Mouse (Mus musculus) heart, embryonic 11.5 days (tissue): Measurements from ENCODE around the gene Ugcg. TPM values are rescaled to one million over a fixed set of nuclear protein-coding genes. Genes with fewer than 3 reads are reported as not detected.

Source experiments
- ATAC-seq: fragments of 200-750 bp; cut with Nextera tagmentation; replicated peaks from 2 replicates; pipeline ENCODE4 v1.8.0; 2017; ENCODE audit warnings: moderate library complexity; ENCODE audit not compliant: insufficient number of reproducible peaks, low FRiP score, low TSS enrichment
- H3K27ac ChIP-seq: fragments of 300-500 bp; sonication (generic); 2 replicates; pipeline ENCODE4 v1.5.1; 2014; ENCODE audit warnings: mild to moderate bottlenecking, low read depth, low read length
- H3K27me3 ChIP-seq: fragments of 300-500 bp; sonication (generic); 2 replicates; pipeline ENCODE4 v1.6.1; 2014; ENCODE audit warnings: mild to moderate bottlenecking, low read length, mixed read lengths; ENCODE audit not compliant: control insufficient read depth, insufficient read depth
- H3K36me3 ChIP-seq: fragments of 300-500 bp; sonication (generic); 2 replicates; pipeline ENCODE4 v1.6.1; 2014; ENCODE audit warnings: mild to moderate bottlenecking, low read length, moderate library complexity, mixed read lengths; ENCODE audit not compliant: control insufficient read depth, insufficient read depth
- H3K4me1 ChIP-seq: fragments of 300-500 bp; sonication (generic); 2 replicates; pipeline ENCODE4 v1.6.1; 2014; ENCODE audit warnings: low read length; ENCODE audit not compliant: control insufficient read depth, insufficient read depth
- H3K4me2 ChIP-seq: fragments of 300-500 bp; sonication (generic); 2 replicates; pipeline ENCODE4 v1.6.1; 2014; ENCODE audit warnings: mild to moderate bottlenecking, moderate library complexity
- H3K4me3 ChIP-seq: fragments of 300-500 bp; sonication (generic); 2 replicates; pipeline ENCODE4 v1.5.1; 2014; ENCODE audit warnings: low read depth, low read length
- H3K9ac ChIP-seq: fragments of 300-500 bp; sonication (generic); 2 replicates; pipeline ENCODE4 v1.6.1; 2014; ENCODE audit warnings: mild to moderate bottlenecking, low read depth, low read length, moderate library complexity
- H3K9me3 ChIP-seq: fragments of 300-500 bp; sonication (generic); replicated peaks from 2 replicates; pipeline ENCODE4 v1.6.1; 2016; ENCODE audit warnings: low read length; ENCODE audit not compliant: control insufficient read depth
- WGBS: fragments of 180-500 bp; shearing (Covaris S2); extraction: QIAGEN DNeasy Blood & Tissue Kit; methylation state at CpG from one replicate; pipeline ENCODE4 v1.1.7; 2014; ENCODE audit not compliant: insufficient replicate concordance; 5-methylcytosine and 5-hydroxymethylcytosine counted together
- polyA plus RNA-seq: library from polyadenylated mRNA; unstranded; fragments of >200 nt; fragmentation: Nextera tagmentation; extraction: Ambion mirVana; gene quantifications from 2 replicates; pipeline ENCODE4 v1.2.1, GENCODE M21; 2014

The Ugcg gene
- polyA plus RNA-seq, 1 experiment from 2014 or later, result 14.8 TPM

DNA sequence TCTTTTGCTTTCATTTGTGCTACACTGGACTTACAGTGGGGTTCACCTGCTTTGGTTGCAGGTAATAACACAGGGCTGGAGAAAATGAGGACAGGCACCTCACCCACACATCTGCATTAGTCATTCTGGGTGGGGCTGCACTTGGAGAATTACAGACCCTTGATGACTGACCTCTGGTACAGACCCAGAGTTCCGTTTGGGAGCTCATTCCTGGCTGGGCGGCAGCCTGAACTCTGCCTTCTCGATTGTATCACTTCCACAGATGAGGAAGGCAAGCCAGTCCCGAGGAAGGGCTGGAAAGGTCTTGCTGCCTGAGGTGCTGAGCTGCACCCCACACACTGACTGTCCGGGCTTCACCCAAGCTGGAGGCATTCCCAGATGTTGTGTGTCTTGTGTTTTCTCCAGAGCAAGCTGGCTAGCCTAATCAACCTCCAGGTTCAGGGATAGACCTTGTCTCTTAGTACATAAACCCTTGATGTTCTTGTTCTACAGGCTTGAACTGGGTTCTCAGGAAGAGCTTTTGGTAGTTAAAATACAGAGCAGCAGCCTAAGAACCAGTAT lies 34.1 kb downstream of the Ugcg start:
- 0 out of 2 replicates have a peak, but pooled peaks cover 2% of the 10 kb centered on the region for H3K36me3 ChIP-seq
- no peak overlapping the region for H3K9ac ChIP-seq
- no peaks in the 10 kb centered on the region for H3K27me3 ChIP-seq
- 88% methylated on average over 5 of the region's 5 CpGs for WGBS
- no peak overlapping the region for H3K4me3 ChIP-seq
- no peak overlapping the region for H3K4me2 ChIP-seq
- no peak for ATAC-seq
- H3K4me1 ChIP-seq, result no peaks in the 10 kb centered on the region
- no peak overlapping the region for H3K27ac ChIP-seq
- H3K9me3 ChIP-seq, result no peaks in the 10 kb centered on the region

GRCm38 (mm10) chr4:59224889-59225288 lies 35.8 kb downstream of the Ugcg start:
- no peaks in the 10 kb centered on the region for H3K27me3 ChIP-seq
- WGBS, result 93% methylated on average over 4 of the region's 4 CpGs
- no peaks in the 10 kb centered on the region for H3K4me1 ChIP-seq
- H3K9ac ChIP-seq, result no peak overlapping the region
- no peak overlapping the region for H3K4me3 ChIP-seq
- H3K4me2 ChIP-seq, result no peak overlapping the region
- H3K27ac ChIP-seq, result no peak overlapping the region
- no peaks in the 10 kb centered on the region for H3K9me3 ChIP-seq
- 0 out of 2 replicates have a peak, but pooled peaks cover 2% of the 10 kb centered on the region for H3K36me3 ChIP-seq
- ATAC-seq, result no peak

DNA sequence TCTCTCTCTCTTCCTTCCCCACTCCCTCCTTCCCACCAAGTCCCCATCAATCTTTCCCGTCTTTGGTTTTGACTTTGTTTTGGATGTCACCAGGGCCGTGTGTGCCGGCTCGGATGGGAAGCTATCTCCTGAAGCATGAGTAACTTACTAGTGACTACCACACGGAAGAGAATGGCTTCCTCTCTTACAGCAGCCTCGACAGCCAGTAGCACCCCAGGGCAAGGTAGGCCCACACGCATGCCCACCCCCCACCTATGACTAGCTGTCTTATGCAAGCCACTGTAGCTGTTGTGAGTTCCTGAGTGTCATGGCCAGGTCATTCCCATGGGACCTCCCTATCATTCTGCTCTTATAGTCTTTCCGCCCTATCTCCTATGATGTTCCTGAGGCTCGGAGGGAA lies 38.0 kb downstream of the Ugcg start:
- Histone ChIP-seq H3K36me3 (no peaks in the 10 kb centered on the region), H3K9me3 (no peaks in the 10 kb centered on the region), H3K27me3 (no peaks in the 10 kb centered on the region), H3K9ac (no peak overlapping the region), H3K4me2 (no peak overlapping the region), H3K27ac (no peak overlapping the region), H3K4me1 (no peaks in the 10 kb centered on the region), H3K4me3 (no peak overlapping the region)
- WGBS, result 87% methylated on average over 9 of the region's 9 CpGs
- no peak for ATAC-seq

DNA sequence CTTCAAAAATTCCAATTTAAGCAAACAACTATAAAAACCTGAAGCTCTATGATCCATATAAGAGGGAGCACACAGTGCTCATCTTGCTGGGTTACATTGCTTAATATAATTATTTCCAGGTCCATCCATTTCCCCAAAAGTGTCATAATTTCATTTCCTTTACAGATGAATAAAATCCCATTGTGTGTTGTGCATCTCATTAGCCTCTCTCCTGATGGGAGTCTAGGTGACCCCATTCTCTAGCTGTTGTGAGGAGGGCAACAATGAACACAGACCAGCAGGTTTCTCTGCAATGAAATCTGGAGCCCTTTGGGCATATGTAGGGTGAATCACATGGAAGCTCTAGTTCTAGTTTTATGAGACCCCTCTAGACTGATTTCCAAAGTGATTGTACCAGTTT lies 39.9 kb downstream of the Ugcg start:
- Histone ChIP-seq H3K36me3 (no peaks in the 10 kb centered on the region), H3K9me3 (no peaks in the 10 kb centered on the region), H3K27me3 (no peaks in the 10 kb centered on the region), H3K27ac (no peak overlapping the region), H3K4me1 (no peaks in the 10 kb centered on the region), H3K9ac (no peak overlapping the region), H3K4me3 (no peak overlapping the region), H3K4me2 (no peak overlapping the region)
- no peak for ATAC-seq

GRCm38 (mm10) chr4:59231266-59232055 lies 42.4 kb downstream of the Ugcg start:
- WGBS, result 80% methylated on average over 6 of the region's 6 CpGs
- no peaks in the 10 kb centered on the region for H3K9me3 ChIP-seq
- no peaks in the 10 kb centered on the region for H3K4me1 ChIP-seq
- H3K9ac ChIP-seq, result no peak overlapping the region
- no peaks in the 10 kb centered on the region for H3K27me3 ChIP-seq
- no peak for ATAC-seq
- H3K36me3 ChIP-seq, result no peaks in the 10 kb centered on the region
- no peak overlapping the region for H3K4me3 ChIP-seq
- H3K27ac ChIP-seq, result no peak overlapping the region
- no peak overlapping the region for H3K4me2 ChIP-seq

GRCm38 (mm10) chr4:59234014-59234413 lies 45.0 kb downstream of the Ugcg start:
- no peaks in the 10 kb centered on the region for H3K4me1 ChIP-seq
- H3K27ac ChIP-seq, result no peak overlapping the region
- H3K27me3 ChIP-seq, result no peaks in the 10 kb centered on the region
- no peak overlapping the region for H3K9ac ChIP-seq
- H3K36me3 ChIP-seq, result no peaks in the 10 kb centered on the region
- ATAC-seq, result no peak
- no peak overlapping the region for H3K4me3 ChIP-seq
- no peak overlapping the region for H3K4me2 ChIP-seq
- no peaks in the 10 kb centered on the region for H3K9me3 ChIP-seq
- WGBS, result 87% methylated on average over 8 of the region's 10 CpGs

- Histone ChIP-seq H3K4me3 (no peak overlapping the region), H3K36me3 (no peaks in the 10 kb centered on the region), H3K27me3 (no peaks in the 10 kb centered on the region), H3K27ac (no peak overlapping the region), H3K9me3 (no peaks in the 10 kb centered on the region), H3K4me2 (no peak overlapping the region), H3K9ac (no peak overlapping the region), H3K4me1 (0 out of 2 replicates have a peak, but pooled peaks cover 3% of the 10 kb centered on the region)
- no peak for ATAC-seq
- 81% methylated on average over 23 of the region's 23 CpGs for WGBS
Measured at GRCm38 (mm10) chr4:59234451-59235216, 45.6 kb downstream of the Ugcg start.

DNA sequence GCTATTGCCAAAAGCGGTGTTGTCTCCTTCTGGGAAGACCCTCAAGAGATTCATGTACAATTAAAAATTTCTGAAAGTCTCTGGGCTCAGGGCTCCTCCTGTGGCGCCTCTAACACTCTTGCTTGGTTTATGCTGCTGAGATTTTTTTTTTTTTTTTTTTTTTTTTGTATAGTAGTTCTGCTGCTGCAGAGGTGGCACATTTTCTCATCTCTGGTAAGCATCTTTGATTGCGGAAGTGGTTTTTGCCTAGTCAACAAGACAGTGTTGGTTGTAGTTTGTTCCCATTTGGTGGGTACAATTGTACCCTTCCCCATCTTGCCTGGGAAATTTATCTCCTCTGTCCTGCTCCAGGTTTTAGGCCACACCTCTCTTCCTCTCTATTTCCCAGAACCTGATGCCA lies 47.3 kb downstream of the Ugcg start:
- no peak for ATAC-seq

More for the DNA sequence above, 47.3 kb downstream of the Ugcg start:
- H3K27me3 ChIP-seq, result no peaks in the 10 kb centered on the region
- no peak overlapping the region for H3K4me3 ChIP-seq
- no peak overlapping the region for H3K4me2 ChIP-seq
- no peaks in the 10 kb centered on the region for H3K36me3 ChIP-seq
- no peak overlapping the region for H3K27ac ChIP-seq
- no peak overlapping the region for H3K9ac ChIP-seq
- 90% methylated on average over 3 of the region's 3 CpGs for WGBS
- no peaks in the 10 kb centered on the region for H3K9me3 ChIP-seq
- 0 out of 2 replicates have a peak, but pooled peaks cover 3% of the 10 kb centered on the region for H3K4me1 ChIP-seq
